Mouse (Mus musculus) heart, adult 11 months (tissue): ENCODE measurements around the gene Lmx1a.

ENCODE experiments used
- DNase-seq: peaks from one replicate; pipeline ENCODE4 v3.0.0; 2022

Lmx1a gene

GRCm38 (mm10) chr1:167694731-167695130 is 5.7 kb downstream of the Lmx1a start:
- DNase-seq: peak; percentile 28

GRCm38 (mm10) chr1:167695910-167696459 is 6.9 kb downstream of the Lmx1a start:
- peak; percentile 43 for DNase-seq

GRCm38 (mm10) chr1:167699706-167700105 is 10.7 kb downstream of the Lmx1a start:
- DNase-seq: peak; percentile 75

- DNase-seq: peak; percentile 81
Observed at GRCm38 (mm10) chr1:167700221-167700620, 11.2 kb downstream of the Lmx1a start.

GRCm38 (mm10) chr1:167705527-167705926 is 16.5 kb downstream of the Lmx1a start:
- DNase-seq: no peak

GRCm38 (mm10) chr1:167708761-167709160 is 19.7 kb downstream of the Lmx1a start:
- peak; percentile 22 for DNase-seq

GRCm38 (mm10) chr1:167715730-167716341 is 26.8 kb downstream of the Lmx1a start:
- DNase-seq: peak; percentile 60

- peak; percentile 55 for DNase-seq
Observed at GRCm38 (mm10) chr1:167734471-167734870, 45.4 kb downstream of the Lmx1a start.

GRCm38 (mm10) chr1:167736793-167737192 is 47.8 kb downstream of the Lmx1a start:
- peak; percentile 60 for DNase-seq

- DNase-seq: peak; percentile 79
Observed at GRCm38 (mm10) chr1:167739286-167739685, 50.2 kb downstream of the Lmx1a start.

GRCm38 (mm10) chr1:167746676-167747075 is 57.6 kb downstream of the Lmx1a start:
- no peak for DNase-seq

GRCm38 (mm10) chr1:167752661-167753060 is 63.6 kb downstream of the Lmx1a start:
- no peak for DNase-seq

- no peak for DNase-seq
Observed at GRCm38 (mm10) chr1:167754085-167754484, 65.0 kb downstream of the Lmx1a start.

- no peak for DNase-seq
Observed at GRCm38 (mm10) chr1:167754636-167755522, 65.8 kb downstream of the Lmx1a start.

GRCm38 (mm10) chr1:167758208-167758607 is 69.2 kb downstream of the Lmx1a start:
- no peak for DNase-seq

- no peak for DNase-seq
Observed at GRCm38 (mm10) chr1:167760307-167760706, 71.3 kb downstream of the Lmx1a start.

- no peak for DNase-seq
Observed at GRCm38 (mm10) chr1:167761785-167762223, 72.8 kb downstream of the Lmx1a start.

GRCm38 (mm10) chr1:167766619-167767018 is 77.6 kb downstream of the Lmx1a start:
- DNase-seq: no peak

- DNase-seq: no peak
Observed at GRCm38 (mm10) chr1:167770457-167770856, 81.4 kb downstream of the Lmx1a start.

- no peak for DNase-seq
Observed at GRCm38 (mm10) chr1:167779766-167780488, 90.9 kb downstream of the Lmx1a start.

- peak; percentile 93 for DNase-seq
Observed at GRCm38 (mm10) chr1:167781787-167782484, 92.9 kb downstream of the Lmx1a start.

GRCm38 (mm10) chr1:167784067-167784466 is 95.0 kb downstream of the Lmx1a start:
- no peak for DNase-seq
